Mouse (Mus musculus) neural tube, embryonic 13.5 days (tissue): ENCODE results near the gene Atp5b. TPM values are rescaled to one million over a fixed set of nuclear protein-coding genes. Genes with fewer than 3 reads are reported as not detected.

Experiments
- ATAC-seq: fragments of 200-750 bp; cut with Nextera tagmentation; 2 replicates; pipeline ENCODE4 v1.8.0; 2017; ENCODE audit warnings: low read depth, mild to moderate bottlenecking, moderate TSS enrichment, moderate library complexity
- H3K27ac ChIP-seq: fragments of 300-500 bp; sonication (generic); replicated peaks from 2 replicates; pipeline ENCODE4 v1.5.1; 2015; ENCODE audit warnings: moderate library complexity, mild to moderate bottlenecking, inconsistent platforms
- H3K27me3 ChIP-seq: fragments of 300-500 bp; sonication (generic); 2 replicates; pipeline ENCODE4 v1.6.1; 2015; ENCODE audit warnings: mild to moderate bottlenecking, inconsistent platforms
- H3K36me3 ChIP-seq: fragments of 300-500 bp; sonication (generic); 2 replicates; pipeline ENCODE4 v1.6.1; 2015; ENCODE audit warnings: mild to moderate bottlenecking, inconsistent platforms
- H3K4me1 ChIP-seq: fragments of 300-500 bp; sonication (generic); replicated peaks from 2 replicates; pipeline ENCODE4 v1.6.1; 2015; ENCODE audit warnings: inconsistent platforms
- H3K4me2 ChIP-seq: fragments of 300-500 bp; sonication (generic); 2 replicates; pipeline ENCODE4 v1.6.1; 2015; ENCODE audit warnings: inconsistent platforms, mild to moderate bottlenecking, moderate library complexity
- H3K4me3 ChIP-seq: fragments of 300-500 bp; sonication (generic); 2 replicates; pipeline ENCODE4 v1.5.1; 2015; ENCODE audit warnings: mild to moderate bottlenecking, inconsistent platforms
- H3K9ac ChIP-seq: fragments of 300-500 bp; sonication (generic); 2 replicates; pipeline ENCODE4 v1.6.1; 2015; ENCODE audit warnings: moderate library complexity, mild to moderate bottlenecking, inconsistent platforms
- H3K9me3 ChIP-seq: fragments of 300-500 bp; sonication (generic); 2 replicates; pipeline ENCODE4 v1.6.1; 2016; ENCODE audit warnings: inconsistent platforms
- WGBS: fragments of 180-500 bp; shearing (Covaris S2); methylation state at CpG from one replicate; pipeline ENCODE4 v1.1.7; 2015; 5-methylcytosine and 5-hydroxymethylcytosine counted together
- polyA plus RNA-seq: library from polyadenylated mRNA; unstranded; fragments of >200 nt; fragmentation: Nextera tagmentation; extraction: Ambion mirVana; gene quantifications from 2 replicates; pipeline ENCODE4 v1.2.1, GENCODE M21; 2015

Atp5b gene
- polyA plus RNA-seq, 1 experiment from 2014 or later, result 2,171 TPM

DNA sequence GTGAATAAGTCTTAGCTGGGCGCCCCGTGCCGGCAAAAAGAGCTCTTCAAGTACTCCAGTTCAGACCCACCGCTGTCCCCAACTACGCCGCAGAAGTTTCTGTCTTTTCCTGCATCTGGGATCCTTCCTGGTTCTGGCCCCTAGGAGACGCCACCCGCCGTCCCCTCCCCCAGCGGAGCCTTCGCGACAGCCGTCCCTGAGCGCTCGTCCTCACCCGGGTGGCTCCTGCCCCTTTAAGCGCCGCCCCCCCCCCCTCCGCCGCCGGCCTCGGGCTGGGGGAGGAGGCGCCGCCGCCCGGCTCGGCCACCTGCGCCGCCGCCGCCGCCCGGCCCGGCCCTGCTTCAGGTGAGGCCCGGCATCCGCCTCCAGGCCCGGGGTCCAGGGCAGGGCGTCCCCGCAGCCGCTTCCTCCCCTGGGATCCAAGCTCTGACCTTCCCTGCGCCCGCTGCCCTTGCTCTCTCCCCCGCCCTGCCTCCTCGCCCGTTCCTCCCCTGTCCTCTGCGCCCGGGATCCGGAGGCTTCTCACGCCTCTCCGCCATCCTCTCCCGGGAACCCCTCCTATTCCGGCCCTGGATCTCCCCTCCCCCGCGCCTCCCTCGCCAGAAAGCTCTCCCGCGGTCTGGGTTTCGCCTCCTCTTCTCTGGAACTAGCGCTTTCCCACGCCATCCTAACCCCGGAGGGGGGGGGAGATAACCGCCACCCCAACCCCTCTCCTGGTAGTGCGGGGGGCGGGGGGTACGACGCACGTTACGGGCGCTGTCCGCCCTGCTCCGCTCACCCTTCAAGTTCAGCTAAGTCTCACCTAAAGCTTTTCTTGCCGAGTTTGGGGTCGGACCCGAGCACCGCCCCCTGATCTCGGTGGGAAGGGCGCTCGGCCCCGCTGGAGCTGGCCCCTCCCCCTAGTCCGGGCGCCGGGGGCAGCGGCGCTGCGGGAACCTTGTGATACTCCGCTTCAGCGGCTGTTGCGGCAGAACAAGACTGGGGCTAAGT is 9.7 kb downstream of the Atp5b start:
- Histone ChIP-seq H3K4me3 (peak overlapping the region; percentile 74), H3K27ac (peak overlapping the region; percentile 93), H3K27me3 (no peaks in the 10 kb centered on the region), H3K9ac (peak overlapping the region; percentile 88), H3K36me3 (peaks cover 30% of the 10 kb centered on the region), H3K4me1 (peaks cover 52% of the 10 kb centered on the region), H3K9me3 (no peaks in the 10 kb centered on the region), H3K4me2 (peak overlapping the region; percentile 92)
- WGBS, result under 1% methylated on average over 75 of the region's 88 CpGs
- peak; percentile 48 for ATAC-seq

DNA sequence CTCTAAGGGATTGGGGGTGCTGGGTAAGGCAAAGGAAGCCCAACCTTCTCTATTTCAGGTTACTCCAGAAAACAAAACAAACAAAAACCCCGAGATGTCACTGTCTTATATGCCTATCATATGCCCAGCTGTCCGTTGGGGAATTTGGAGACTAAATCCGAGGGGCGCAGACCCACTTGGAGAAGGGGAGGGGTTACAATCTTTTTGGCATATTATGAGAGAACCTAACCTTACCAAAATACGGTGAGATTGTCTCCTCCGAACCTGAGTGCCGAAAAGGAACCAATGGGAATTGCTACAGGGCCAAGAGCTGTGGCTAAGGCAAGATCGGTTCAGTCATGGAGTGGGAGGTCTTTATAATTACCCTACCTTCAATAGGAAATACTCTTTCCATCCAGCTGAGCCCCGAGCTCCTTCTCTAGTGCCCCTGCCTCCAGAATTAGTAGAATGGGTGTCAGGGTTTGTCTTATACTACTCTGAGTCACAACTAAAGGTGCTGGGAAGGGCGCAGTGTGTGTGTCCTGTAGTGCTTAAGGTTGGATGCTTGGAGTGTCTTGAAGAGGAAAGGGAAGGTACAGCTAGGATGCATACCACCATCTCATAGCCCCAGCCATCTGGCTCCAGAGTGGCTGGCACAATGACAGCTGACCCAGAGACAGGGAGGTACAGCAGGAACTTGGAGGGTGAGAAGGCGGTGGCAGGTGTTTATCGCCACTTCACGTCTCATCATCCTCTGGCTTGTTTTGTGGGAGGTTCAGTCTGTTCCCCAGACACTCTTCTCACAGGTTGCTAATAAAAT is 10.6 kb downstream of the Atp5b start:
- peaks cover 21% of the 10 kb centered on the region for H3K36me3 ChIP-seq
- H3K4me1 ChIP-seq, result peaks cover 61% of the 10 kb centered on the region
- 22% methylated on average over 13 of the region's 13 CpGs for WGBS
- no peak for ATAC-seq
- H3K27ac ChIP-seq, result peak overlapping the region; percentile 93
- peak overlapping the region; percentile 92 for H3K4me2 ChIP-seq
- H3K9me3 ChIP-seq, result no peaks in the 10 kb centered on the region
- H3K4me3 ChIP-seq, result peak overlapping the region; percentile 74
- H3K27me3 ChIP-seq, result no peaks in the 10 kb centered on the region
- H3K9ac ChIP-seq, result peak overlapping the region; percentile 88

DNA sequence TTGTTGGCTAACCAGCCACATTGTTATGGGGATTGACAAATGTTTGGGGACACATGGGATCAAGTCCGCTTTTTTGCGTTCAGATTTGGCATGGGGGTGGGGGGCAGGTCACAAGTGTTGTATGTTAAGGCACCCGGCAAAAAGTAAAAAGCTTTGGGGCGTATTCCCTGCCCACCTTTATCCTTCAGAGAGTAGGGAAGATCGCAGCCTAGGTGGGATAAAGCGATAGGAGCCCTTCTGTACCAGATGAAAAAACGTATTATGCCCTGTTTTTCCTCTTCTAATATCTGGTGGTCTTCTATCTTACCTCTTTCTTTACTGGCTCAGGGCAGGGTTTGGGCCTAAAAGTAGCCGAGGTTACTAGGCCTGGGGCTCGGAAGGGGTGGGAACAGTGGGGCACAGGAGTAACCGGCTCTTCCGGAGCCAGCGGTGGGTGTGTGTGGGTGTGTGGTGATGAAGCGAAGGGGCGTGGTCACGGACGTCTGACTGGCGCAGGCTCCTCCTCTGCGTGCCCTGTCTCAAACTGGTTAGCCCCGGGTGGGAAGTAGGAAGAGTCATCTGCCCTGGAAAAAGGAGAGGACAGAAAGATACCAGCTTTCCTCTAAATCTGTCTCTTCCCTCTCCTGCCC is 11.4 kb downstream of the Atp5b start:
- 12% methylated on average over 19 of the region's 19 CpGs for WGBS
- Histone ChIP-seq H3K27me3 (no peaks in the 10 kb centered on the region), H3K27ac (peak overlapping the region; percentile 93; the same call in 1 of the 2 replicates), H3K9me3 (no peaks in the 10 kb centered on the region), H3K9ac (peak overlapping the region; percentile 49), H3K4me1 (peaks cover 64% of the 10 kb centered on the region), H3K36me3 (peaks cover 13% of the 10 kb centered on the region), H3K4me3 (peak overlapping the region; percentile 74), H3K4me2 (peak overlapping the region; percentile 92)
- ATAC-seq, result 0 out of 2 replicates have a peak, but pooled peaks have one; percentile 21

DNA sequence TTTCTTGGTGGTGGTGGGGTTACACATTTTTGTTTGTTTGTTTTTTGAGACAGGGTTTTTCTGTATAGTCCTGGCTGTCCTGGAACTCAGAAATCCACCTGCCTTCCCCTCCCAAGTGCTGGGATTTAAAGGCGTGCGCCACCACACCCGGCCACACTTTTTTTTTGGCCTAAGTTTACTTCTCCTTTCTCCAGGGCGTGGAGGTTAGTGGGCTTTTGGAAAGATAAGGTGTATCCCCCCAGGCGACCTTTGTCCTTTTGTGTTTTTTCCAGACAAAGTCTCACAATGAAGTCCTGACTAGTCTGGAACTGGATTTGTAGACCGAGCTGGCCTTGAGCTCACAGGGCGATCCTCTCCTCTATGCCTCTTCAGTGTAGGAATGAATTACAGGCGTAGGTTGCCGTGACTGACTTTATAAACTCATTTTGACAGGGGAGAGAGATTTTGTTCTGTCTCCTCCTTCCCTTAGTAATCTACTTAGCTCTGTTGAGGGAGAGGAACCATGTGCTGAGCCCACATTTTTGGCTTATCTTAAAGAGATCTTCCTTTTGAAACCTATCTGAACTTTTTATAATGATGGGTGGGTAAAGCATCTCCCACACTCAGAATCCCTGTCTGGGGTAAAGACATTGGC is 12.0 kb downstream of the Atp5b start:
- Histone ChIP-seq H3K27ac (no peak overlapping the region), H3K27me3 (no peaks in the 10 kb centered on the region), H3K9me3 (no peaks in the 10 kb centered on the region), H3K9ac (peak overlapping the region; percentile 49; the same call in 1 of the 2 replicates), H3K4me3 (no peak overlapping the region; the same call in 1 of the 2 replicates), H3K4me2 (peak overlapping the region; percentile 92), H3K4me1 (peaks cover 64% of the 10 kb centered on the region), H3K36me3 (peaks cover 6% of the 10 kb centered on the region)
- 34% methylated on average over 9 of the region's 9 CpGs for WGBS
- no peak for ATAC-seq

DNA sequence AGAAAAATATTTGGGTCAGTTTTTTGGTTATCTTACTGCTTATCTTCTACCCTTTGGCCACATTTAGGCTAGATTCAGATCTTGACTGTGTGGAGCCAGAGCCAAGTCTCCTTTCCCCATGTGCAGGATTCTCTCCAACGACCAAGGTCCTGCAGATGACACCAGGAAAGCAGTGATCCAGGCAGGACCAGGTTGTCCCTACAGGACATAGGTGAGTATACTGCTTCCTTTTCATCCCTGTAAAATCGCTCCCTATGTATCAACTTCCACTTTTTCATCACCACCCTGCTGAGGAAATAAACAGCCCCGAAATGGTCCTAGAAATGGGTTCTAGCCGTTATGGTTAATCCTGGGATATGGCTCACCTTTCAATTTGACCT is 13.2 kb downstream of the Atp5b start:
- peak; percentile 3; the same call in 1 of the 2 replicates for ATAC-seq
- H3K27ac ChIP-seq, result no peak overlapping the region

DNA sequence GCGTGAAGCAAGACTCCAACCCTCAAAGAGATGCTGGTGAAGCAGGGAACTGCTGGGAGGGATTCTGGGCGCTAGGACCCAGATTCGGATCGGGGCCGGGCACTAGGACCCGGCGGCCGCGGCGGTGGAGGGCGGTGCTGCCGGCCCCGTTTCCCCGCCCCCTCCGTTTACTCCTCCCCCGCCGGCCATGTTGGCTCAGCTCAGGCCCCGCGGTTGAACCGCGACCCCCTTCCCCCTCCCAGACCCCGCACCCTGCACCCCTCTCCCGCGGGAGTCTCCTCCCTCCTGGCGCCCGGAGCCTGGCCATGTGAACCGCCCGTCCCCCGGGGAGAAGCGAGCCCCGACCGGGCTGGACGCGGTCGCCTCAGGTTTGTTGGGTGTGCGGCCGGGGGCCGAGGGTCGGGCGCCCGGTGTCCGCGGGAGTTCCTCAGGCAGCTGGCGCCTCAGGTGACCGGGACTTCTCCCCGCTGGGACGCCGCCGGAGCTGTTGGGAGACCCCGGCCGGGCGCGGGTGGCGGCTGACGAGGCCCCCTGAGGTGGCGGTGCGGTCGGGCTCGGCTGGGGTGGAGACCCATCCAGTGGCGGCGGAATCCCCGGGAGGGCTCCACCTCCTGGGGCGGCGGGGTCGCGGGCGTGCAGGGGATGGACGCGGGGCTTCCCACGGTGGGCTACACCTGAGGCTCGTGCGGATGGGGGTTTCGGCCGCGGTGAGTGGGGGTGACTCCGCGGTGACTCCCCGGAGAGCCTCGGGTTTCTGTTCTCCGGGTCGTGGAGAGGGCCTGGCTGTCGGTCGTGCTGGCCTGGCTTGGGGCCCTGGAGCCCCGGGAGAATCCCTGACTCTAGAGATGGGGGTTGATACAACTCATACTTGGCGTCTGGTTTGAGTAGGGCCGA is 13.9 kb downstream of the Atp5b start:
- under 1% methylated on average over 83 of the region's 86 CpGs for WGBS
- H3K4me3 ChIP-seq, result peak overlapping the region; percentile 99
- H3K4me2 ChIP-seq, result peak overlapping the region; percentile 86
- H3K36me3 ChIP-seq, result no peaks in the 10 kb centered on the region
- H3K9me3 ChIP-seq, result no peaks in the 10 kb centered on the region
- peak overlapping the region; percentile 90 for H3K27ac ChIP-seq
- peak; percentile 78 for ATAC-seq
- H3K27me3 ChIP-seq, result no peaks in the 10 kb centered on the region
- H3K4me1 ChIP-seq, result peaks cover 48% of the 10 kb centered on the region
- peak overlapping the region; percentile 94 for H3K9ac ChIP-seq

More for the DNA sequence above, 13.2 kb downstream of the Atp5b start:
- Histone ChIP-seq H3K4me1 (peaks cover 55% of the 10 kb centered on the region), H3K4me2 (peak overlapping the region; percentile 86), H3K27me3 (no peaks in the 10 kb centered on the region), H3K9me3 (no peaks in the 10 kb centered on the region), H3K36me3 (no peaks in the 10 kb centered on the region), H3K4me3 (peak overlapping the region; percentile 99), H3K9ac (0 out of 2 replicates have a peak overlapping the region, but pooled peaks have one; percentile 94)
- 21% methylated on average over 4 of the region's 4 CpGs for WGBS

DNA sequence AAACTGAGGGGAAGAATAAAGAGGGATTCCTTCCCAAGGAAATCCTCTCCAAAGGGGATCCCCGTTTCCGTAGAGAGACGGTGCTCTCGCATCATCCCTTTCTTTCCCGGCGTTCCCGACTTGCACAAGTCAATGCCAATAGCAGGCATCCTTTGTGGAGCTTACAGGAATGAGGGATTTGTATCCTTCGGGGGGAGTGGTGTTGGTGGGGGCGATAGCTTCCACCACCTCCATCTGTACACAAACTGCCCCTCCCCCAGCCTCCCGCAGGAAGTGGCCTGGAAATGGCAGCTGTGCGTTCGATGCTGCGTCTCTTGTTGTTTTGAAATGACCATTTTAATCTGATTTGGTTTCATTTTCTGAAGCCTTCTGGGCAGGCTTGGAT is 14.5 kb downstream of the Atp5b start:
- peak overlapping the region; percentile 86 for H3K4me2 ChIP-seq
- no peak for ATAC-seq
- H3K9ac ChIP-seq, result peak overlapping the region; percentile 94
- H3K4me1 ChIP-seq, result peaks cover 44% of the 10 kb centered on the region
- no peaks in the 10 kb centered on the region for H3K9me3 ChIP-seq
- no peaks in the 10 kb centered on the region for H3K27me3 ChIP-seq
- WGBS, result under 1% methylated on average over 13 of the region's 13 CpGs
- H3K27ac ChIP-seq, result peak overlapping the region; percentile 90
- H3K36me3 ChIP-seq, result no peaks in the 10 kb centered on the region
- peak overlapping the region; percentile 99 for H3K4me3 ChIP-seq

DNA sequence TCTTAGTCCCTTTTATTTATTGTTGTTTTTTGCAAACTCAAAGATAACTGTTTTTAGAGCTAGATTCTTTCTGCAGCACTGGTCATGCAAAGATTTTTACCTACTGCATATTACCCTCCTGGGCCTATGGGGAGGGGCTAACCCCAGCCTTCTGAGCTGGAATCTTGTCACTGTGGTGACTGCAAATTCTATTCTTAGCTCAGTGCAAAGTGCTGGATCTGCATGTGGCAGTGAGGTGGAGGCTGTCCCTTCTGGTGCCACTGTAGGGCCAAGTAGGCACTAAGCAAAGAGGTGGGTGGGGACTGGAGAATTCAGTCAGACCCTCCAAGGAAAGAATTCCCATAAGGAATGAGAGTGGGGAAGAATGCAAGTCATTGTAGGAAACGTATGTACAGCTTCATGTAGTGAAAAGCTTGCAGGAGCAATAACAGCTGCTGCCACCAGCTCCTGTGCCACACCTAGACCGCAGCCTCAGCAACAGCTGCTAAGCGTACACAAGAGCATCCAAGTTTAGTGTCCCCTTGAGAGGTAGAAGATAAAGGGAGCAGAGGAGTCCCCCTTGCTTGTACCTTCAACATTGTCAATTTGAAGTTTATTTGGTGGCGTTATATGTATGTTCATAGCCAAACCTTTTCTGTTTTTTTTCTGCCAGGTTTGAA is 27.2 kb downstream of the Atp5b start:
- 82% methylated on average over 4 of the region's 4 CpGs for WGBS
- Histone ChIP-seq H3K9me3 (no peaks in the 10 kb centered on the region), H3K36me3 (peaks cover 63% of the 10 kb centered on the region)

DNA sequence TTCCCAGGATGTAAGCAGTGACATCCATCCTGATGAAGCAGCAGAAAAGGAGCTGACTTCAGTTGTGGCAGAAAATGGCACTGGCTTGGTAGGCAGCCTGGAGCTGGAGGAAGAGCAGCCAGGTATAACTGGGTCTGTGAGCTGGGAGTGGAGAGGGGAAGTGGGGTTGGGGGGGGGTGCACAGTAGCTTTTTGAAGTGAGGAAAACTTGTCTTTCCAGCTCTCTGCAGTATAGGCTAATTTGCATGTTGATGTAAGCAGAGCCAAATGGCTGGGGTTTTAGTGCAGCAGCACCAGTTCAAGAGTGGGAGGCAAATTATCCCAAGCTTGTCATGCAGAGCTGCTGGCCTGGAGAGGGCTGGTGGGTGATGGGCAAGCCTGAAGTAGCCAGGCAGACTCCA is 28.2 kb downstream of the Atp5b start:
- no peaks in the 10 kb centered on the region for H3K9me3 ChIP-seq
- no peak overlapping the region for H3K4me2 ChIP-seq
- no peaks in the 10 kb centered on the region for H3K27me3 ChIP-seq
- no peak overlapping the region for H3K27ac ChIP-seq
- no peak overlapping the region for H3K4me3 ChIP-seq
- H3K9ac ChIP-seq, result no peak overlapping the region
- no peak for ATAC-seq
- no peaks in the 10 kb centered on the region for H3K4me1 ChIP-seq
- H3K36me3 ChIP-seq, result peaks cover 73% of the 10 kb centered on the region

More for the DNA sequence above, 27.2 kb downstream of the Atp5b start:
- no peak overlapping the region for H3K27ac ChIP-seq
- no peaks in the 10 kb centered on the region for H3K27me3 ChIP-seq
- no peak overlapping the region for H3K4me3 ChIP-seq
- H3K9ac ChIP-seq, result no peak overlapping the region
- no peaks in the 10 kb centered on the region for H3K4me1 ChIP-seq
- H3K4me2 ChIP-seq, result no peak overlapping the region
- no peak for ATAC-seq

DNA sequence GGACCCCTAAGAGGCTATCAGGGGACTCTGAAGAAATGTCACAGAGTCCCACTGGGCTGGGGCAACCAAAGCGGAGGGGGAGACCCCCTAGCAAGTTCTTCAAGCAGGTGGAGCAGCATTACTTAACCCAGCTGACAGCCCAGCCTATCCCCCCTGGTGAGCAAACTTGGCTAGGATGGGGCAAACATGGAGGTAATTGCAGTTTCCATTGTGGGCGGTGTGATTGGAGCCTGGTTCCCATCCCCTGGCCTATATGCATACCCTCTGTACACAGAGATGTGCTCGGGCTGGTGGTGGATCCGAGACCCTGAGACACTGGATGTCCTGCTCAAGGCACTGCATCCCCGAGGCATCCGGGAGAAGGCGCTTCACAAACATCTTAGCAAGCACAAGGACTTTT is 40.8 kb downstream of the Atp5b start:
- no peak overlapping the region for H3K4me3 ChIP-seq
- ATAC-seq, result no peak
- no peak overlapping the region for H3K27ac ChIP-seq
- no peaks in the 10 kb centered on the region for H3K27me3 ChIP-seq
- no peaks in the 10 kb centered on the region for H3K9me3 ChIP-seq
- H3K4me2 ChIP-seq, result no peak overlapping the region
- H3K4me1 ChIP-seq, result no peaks in the 10 kb centered on the region
- H3K36me3 ChIP-seq, result peaks cover 94% of the 10 kb centered on the region
- H3K9ac ChIP-seq, result no peak overlapping the region
- 93% methylated on average over 7 of the region's 7 CpGs for WGBS
